Mouse (Mus musculus): ENCODE results near the gene Cdc42bpb.

DNA sequence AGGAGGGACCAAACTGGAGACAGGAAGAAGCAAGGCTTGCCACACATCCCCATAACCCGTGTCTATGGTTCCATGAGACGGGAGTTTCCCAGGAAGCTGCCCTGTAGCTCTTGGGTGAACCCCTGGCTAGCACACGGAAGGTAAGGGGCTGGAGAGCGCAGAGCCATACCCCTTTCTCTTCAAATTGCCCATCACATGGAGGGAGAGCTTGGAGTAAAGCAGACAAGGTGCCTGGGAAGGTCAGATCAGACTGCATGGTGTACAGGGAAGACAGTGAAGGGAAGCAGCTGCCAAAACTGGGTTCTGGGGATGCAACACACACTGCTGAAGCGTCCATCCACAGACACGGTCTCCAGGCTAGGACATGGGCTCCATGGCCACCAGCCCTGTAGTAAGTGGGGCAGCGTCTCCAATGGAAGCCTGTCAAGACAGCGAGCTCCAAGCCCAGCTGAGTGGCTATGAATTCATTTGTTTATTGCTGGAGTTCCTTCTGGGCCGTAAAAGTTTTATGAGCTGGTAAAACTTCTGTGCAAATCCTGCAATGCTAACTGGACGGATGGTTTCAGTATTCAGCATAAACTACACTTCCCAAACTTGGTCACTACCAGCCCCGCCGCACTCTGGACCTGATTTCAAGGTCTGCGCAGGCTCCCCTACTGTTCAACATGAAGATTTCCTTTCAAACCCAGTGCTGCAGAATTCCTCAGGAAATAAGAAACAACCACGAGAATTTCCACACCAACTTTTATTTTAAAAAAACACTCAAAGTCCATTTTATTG, 16.0 kb downstream of the Cdc42bpb start:
- TF ChIP-seq POLR2A (IDR thresholded peaks at IDR 0.05; ENCODE audit: low read depth, low read length) (no peak), CTCF (IDR thresholded peaks at IDR 0.05; ENCODE audit: extremely low read depth, insufficient read depth, insufficient read length, insufficient replicate concordance) (no peak)

Measured in spleen, adult 2 months (tissue).